Mouse (Mus musculus): ENCODE data around the gene Ripor1. TPM values are rescaled to one million over a fixed set of nuclear protein-coding genes. Genes with fewer than 3 reads are reported as not detected.
A peak's percentile ranks its signal among the peaks of the same experiment; 100 is the strongest.

Gene Ripor1
- total and polyA plus RNA-seq, 2 experiments from 2014 or later = 15.9 to 22.2 TPM

GRCm38 (mm10) chr8:105636963-105637510 is 32.0 kb downstream of the Ripor1 start, which contains the start of gene Agrp:
TSS of gene Agrp (minus strand) at chr8:105637393.
- Histone ChIP-seq H3K9ac (replicated peaks; ENCODE audit: low read depth, low read length) (peak within 1 kb of the TSS; percentile 97), H3K36me3 (replicated peaks; ENCODE audit: control insufficient read depth, insufficient read depth, low read length) (no peaks in the 10 kb centered on the region), H3K9me3 (replicated peaks; ENCODE audit: control insufficient read depth, low read length) (no peaks in the 10 kb centered on the region), H3K27me3 (ENCODE audit: control insufficient read depth, insufficient read depth, low read length) (no peaks in the 10 kb centered on the region), H3K4me2 (ENCODE audit: low read depth, low read length) (peak within 1 kb of the TSS; percentile 71), H3K27ac (ENCODE audit: low read depth) (peak within 1 kb of the TSS; percentile 98), H3K4me1 (ENCODE audit: control insufficient read depth, insufficient read depth) (peaks cover 22% of the 10 kb centered on the region), H3K4me3 (ENCODE audit: low read depth, low read length) (peak within 1 kb of the TSS; percentile 83)
- DNase-seq (ENCODE audit: low spot score) = peak; percentile 54
- TF ChIP-seq EP300 (IDR thresholded peaks at IDR 0.05; ENCODE audit: low read depth) (no peak), CTCF (IDR thresholded peaks at IDR 0.05; ENCODE audit: low read depth) (peak; percentile 18; the same call in 1 of the 2 replicates)
- peak; percentile 25 for ATAC-seq (ENCODE audit: insufficient read depth, low read depth)
- under 1% methylated on average over 59 of the region's 63 CpGs for WGBS

DNA sequence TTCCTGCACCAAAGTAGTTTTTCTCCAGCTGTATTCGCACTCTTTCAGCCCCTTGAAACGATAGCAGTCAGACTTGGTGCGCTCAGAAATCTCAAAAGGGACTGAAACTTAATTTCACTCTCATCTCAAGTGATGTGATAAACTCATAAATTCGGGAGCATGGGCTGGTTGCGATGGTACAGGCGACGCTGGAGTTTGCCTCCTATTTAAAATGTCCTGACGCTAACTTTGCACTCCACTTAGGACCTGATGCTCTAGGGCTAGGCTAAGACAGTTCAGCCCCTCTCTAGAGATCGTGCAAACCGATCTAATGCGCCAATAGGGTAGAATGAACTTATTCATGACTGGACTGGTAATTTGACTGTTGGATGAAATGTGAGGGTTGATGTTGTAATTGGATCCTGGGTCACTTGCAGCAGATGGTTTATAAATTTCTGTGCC is 32.6 kb downstream of the Ripor1 start:
- TF ChIP-seq EP300 (IDR thresholded peaks at IDR 0.05; ENCODE audit: low read depth) (no peak), CTCF (IDR thresholded peaks at IDR 0.05; ENCODE audit: low read depth) (no peak)
- H3K4me1 ChIP-seq (ENCODE audit: control insufficient read depth, insufficient read depth) = peaks cover 22% of the 10 kb centered on the region
- 0% methylated on average over 11 of the region's 11 CpGs for WGBS

GRCm38 (mm10) chr8:105638510-105638909 is 33.5 kb downstream of the Ripor1 start:
- DNase-seq (ENCODE audit: low spot score) (no peak), ATAC-seq (ENCODE audit: insufficient read depth, low read depth) (no peak)
- peaks cover 22% of the 10 kb centered on the region for H3K4me1 ChIP-seq (ENCODE audit: control insufficient read depth, insufficient read depth)
- WGBS = 82% methylated on average over 4 of the region's 4 CpGs
- peak overlapping the region; percentile 97; the same call in 1 of the 2 replicates for H3K9ac ChIP-seq (replicated peaks; ENCODE audit: low read depth, low read length)
- no peak overlapping the region for H3K4me3 ChIP-seq (ENCODE audit: low read depth, low read length)
- peak overlapping the region; percentile 71 for H3K4me2 ChIP-seq (ENCODE audit: low read depth, low read length)
- H3K36me3 ChIP-seq (replicated peaks; ENCODE audit: control insufficient read depth, insufficient read depth, low read length) = peaks cover 2% of the 10 kb centered on the region; the same call in 1 of the 2 replicates
- peak overlapping the region; percentile 25; the same call in 1 of the 2 replicates for H3K27ac ChIP-seq (ENCODE audit: low read depth)
- H3K27me3 ChIP-seq (ENCODE audit: control insufficient read depth, insufficient read depth, low read length) = no peaks in the 10 kb centered on the region
- H3K9me3 ChIP-seq (replicated peaks; ENCODE audit: control insufficient read depth, low read length) = no peaks in the 10 kb centered on the region
- TF ChIP-seq EP300 (IDR thresholded peaks at IDR 0.05; ENCODE audit: low read depth) (no peak), CTCF (IDR thresholded peaks at IDR 0.05; ENCODE audit: low read depth) (no peak)

More for the DNA sequence above, 32.6 kb downstream of the Ripor1 start:
- no peaks in the 10 kb centered on the region for H3K36me3 ChIP-seq (replicated peaks; ENCODE audit: control insufficient read depth, insufficient read depth, low read length)
- ATAC-seq (ENCODE audit: insufficient read depth, low read depth) (no peak), DNase-seq (ENCODE audit: low spot score) (peak; percentile 30)
- peak overlapping the region; percentile 97 for H3K9ac ChIP-seq (replicated peaks; ENCODE audit: low read depth, low read length)
- no peaks in the 10 kb centered on the region for H3K27me3 ChIP-seq (ENCODE audit: control insufficient read depth, insufficient read depth, low read length)
- H3K4me2 ChIP-seq (ENCODE audit: low read depth, low read length) = peak overlapping the region; percentile 71
- H3K4me3 ChIP-seq (ENCODE audit: low read depth, low read length) = peak overlapping the region; percentile 83
- no peaks in the 10 kb centered on the region for H3K9me3 ChIP-seq (replicated peaks; ENCODE audit: control insufficient read depth, low read length)
- H3K27ac ChIP-seq (ENCODE audit: low read depth) = peak overlapping the region; percentile 98

DNA sequence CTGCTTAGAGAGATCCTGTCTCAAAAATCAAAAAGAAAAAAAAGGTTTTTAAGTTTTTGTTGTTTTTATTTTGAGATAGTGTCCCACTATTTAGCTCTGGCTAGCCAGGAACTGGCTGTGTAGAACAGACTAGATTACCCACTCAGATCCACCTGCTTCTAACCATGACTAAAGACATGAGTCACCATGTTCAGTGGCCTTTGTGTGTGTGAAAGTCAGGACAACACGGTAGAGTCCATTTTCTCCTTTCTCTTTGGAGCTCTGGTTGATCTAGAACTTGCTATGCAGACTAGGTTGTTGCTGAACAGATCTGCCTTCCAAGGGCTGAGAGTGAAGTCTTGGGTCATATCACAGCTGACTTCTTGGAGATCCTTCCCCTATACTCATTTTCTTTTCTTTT is 34.8 kb downstream of the Ripor1 start:
- Histone ChIP-seq H3K9me3 (replicated peaks; ENCODE audit: control insufficient read depth, low read length) (no peaks in the 10 kb centered on the region), H3K36me3 (replicated peaks; ENCODE audit: control insufficient read depth, insufficient read depth, low read length) (peaks cover 12% of the 10 kb centered on the region), H3K4me1 (ENCODE audit: control insufficient read depth, insufficient read depth) (peaks cover 22% of the 10 kb centered on the region), H3K9ac (replicated peaks; ENCODE audit: low read depth, low read length) (no peak overlapping the region), H3K4me2 (ENCODE audit: low read depth, low read length) (no peak overlapping the region), H3K27ac (ENCODE audit: low read depth) (no peak overlapping the region), H3K27me3 (ENCODE audit: control insufficient read depth, insufficient read depth, low read length) (no peaks in the 10 kb centered on the region), H3K4me3 (ENCODE audit: low read depth, low read length) (no peak overlapping the region)
- TF ChIP-seq EP300 (IDR thresholded peaks at IDR 0.05; ENCODE audit: low read depth) (no peak), CTCF (IDR thresholded peaks at IDR 0.05; ENCODE audit: low read depth) (no peak)
- ATAC-seq (ENCODE audit: insufficient read depth, low read depth) = no peak
- no peak for DNase-seq (ENCODE audit: low spot score)
- WGBS = 66% methylated on average over 1 of the region's 1 CpGs

DNA sequence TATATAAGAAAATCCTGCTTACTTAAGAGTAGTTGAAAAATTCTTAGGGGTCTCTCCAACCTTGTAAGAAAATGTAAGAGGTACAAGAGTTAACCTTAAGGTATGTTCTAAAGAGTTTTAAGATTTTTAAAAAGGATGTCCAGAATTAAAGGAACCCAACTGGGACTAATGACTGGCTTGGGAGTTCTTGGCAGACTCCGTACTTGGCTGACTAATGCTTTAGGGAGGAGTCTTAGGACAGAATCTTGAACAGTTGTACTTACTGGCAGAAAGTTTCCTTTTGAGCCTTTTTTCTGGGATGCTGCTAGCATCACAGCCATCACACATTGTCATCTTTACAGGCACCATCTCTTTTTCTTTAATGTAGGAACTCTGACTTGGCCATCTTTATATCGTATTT is 35.5 kb downstream of the Ripor1 start:
- ATAC-seq (ENCODE audit: insufficient read depth, low read depth) (no peak), DNase-seq (ENCODE audit: low spot score) (peak; percentile 41)
- no peak overlapping the region for H3K9ac ChIP-seq (replicated peaks; ENCODE audit: low read depth, low read length)
- H3K27me3 ChIP-seq (ENCODE audit: control insufficient read depth, insufficient read depth, low read length) = no peaks in the 10 kb centered on the region
- peaks cover 22% of the 10 kb centered on the region for H3K4me1 ChIP-seq (ENCODE audit: control insufficient read depth, insufficient read depth)
- peaks cover 17% of the 10 kb centered on the region for H3K36me3 ChIP-seq (replicated peaks; ENCODE audit: control insufficient read depth, insufficient read depth, low read length)
- H3K4me3 ChIP-seq (ENCODE audit: low read depth, low read length) = no peak overlapping the region
- H3K27ac ChIP-seq (ENCODE audit: low read depth) = no peak overlapping the region
- TF ChIP-seq EP300 (IDR thresholded peaks at IDR 0.05; ENCODE audit: low read depth) (no peak), CTCF (IDR thresholded peaks at IDR 0.05; ENCODE audit: low read depth) (no peak)
- 65% methylated on average over 2 of the region's 2 CpGs for WGBS
- no peaks in the 10 kb centered on the region for H3K9me3 ChIP-seq (replicated peaks; ENCODE audit: control insufficient read depth, low read length)
- H3K4me2 ChIP-seq (ENCODE audit: low read depth, low read length) = no peak overlapping the region
